Mouse (Mus musculus) embryonic facial prominence, embryonic 13.5 days (tissue): ENCODE data around the gene Myh9. TPM values are rescaled to one million over a fixed set of nuclear protein-coding genes. Genes with fewer than 3 reads are reported as not detected.
"Not testable (repeated sequence)": the region's sequence is repeated elsewhere in the genome, so short reads cannot be mapped to it uniquely, and the experiment has no call there.

ENCODE experiments used
- ATAC-seq: fragments of 200-750 bp; cut with Nextera tagmentation; 2 replicates; pipeline ENCODE4 v1.8.0; 2017; ENCODE audit warnings: low read depth; ENCODE audit not compliant: insufficient number of reproducible peaks, insufficient read depth, low FRiP score, low TSS enrichment
- H3K27ac ChIP-seq: fragments of 300-500 bp; sonication (generic); 2 replicates; pipeline ENCODE4 v1.5.1; 2015; ENCODE audit warnings: moderate library complexity, mild to moderate bottlenecking, inconsistent platforms
- H3K27me3 ChIP-seq: fragments of 300-500 bp; sonication (generic); 2 replicates; pipeline ENCODE4 v1.6.1; 2015; ENCODE audit warnings: mild to moderate bottlenecking, inconsistent platforms
- H3K36me3 ChIP-seq: fragments of 300-500 bp; sonication (generic); 2 replicates; pipeline ENCODE4 v1.6.1; 2015; ENCODE audit warnings: mild to moderate bottlenecking, inconsistent platforms
- H3K4me1 ChIP-seq: fragments of 300-500 bp; sonication (generic); 2 replicates; pipeline ENCODE4 v1.6.1; 2015; ENCODE audit warnings: inconsistent platforms
- H3K4me2 ChIP-seq: fragments of 300-500 bp; sonication (generic); 2 replicates; pipeline ENCODE4 v1.6.1; 2015; ENCODE audit warnings: moderate library complexity, mild to moderate bottlenecking, inconsistent platforms
- H3K4me3 ChIP-seq: fragments of 300-500 bp; sonication (generic); 2 replicates; pipeline ENCODE4 v1.5.1; 2015; ENCODE audit warnings: mild to moderate bottlenecking, inconsistent platforms
- H3K9ac ChIP-seq: fragments of 300-500 bp; sonication (generic); 2 replicates; pipeline ENCODE4 v1.6.1; 2015; ENCODE audit warnings: mild to moderate bottlenecking, inconsistent platforms
- H3K9me3 ChIP-seq: fragments of 300-500 bp; sonication (generic); 2 replicates; pipeline ENCODE4 v1.6.1; 2016; ENCODE audit warnings: inconsistent platforms
- WGBS: fragments of 180-500 bp; shearing (Covaris S2); methylation state at CpG from one replicate; pipeline ENCODE4 v1.1.7; 2015; ENCODE audit warnings: mixed read lengths; 5-methylcytosine and 5-hydroxymethylcytosine counted together
- polyA plus RNA-seq: library from polyadenylated mRNA; unstranded; fragments of >200 nt; fragmentation: Nextera tagmentation; extraction: Ambion mirVana; gene quantifications from 2 replicates; pipeline ENCODE4 v1.2.1, GENCODE M21; 2015

Myh9 gene
- polyA plus RNA-seq, 1 experiment from 2014 or later, result 36.2 TPM

- H3K4me3 ChIP-seq, H3K27ac ChIP-seq, H3K9ac ChIP-seq, H3K9me3 ChIP-seq, ATAC-seq, H3K36me3 ChIP-seq, H3K4me2 ChIP-seq, H3K27me3 ChIP-seq, H3K4me1 ChIP-seq: not testable (repeated sequence)
- 73% methylated on average over 8 of the region's 8 CpGs for WGBS
Observed at GRCm38 (mm10) chr15:77733380-77733779, 108.6 kb downstream of the Myh9 start.

GRCm38 (mm10) chr15:77732851-77733250, 109.1 kb downstream of the Myh9 start:
- H3K4me2 ChIP-seq, ATAC-seq: not testable (repeated sequence)

GRCm38 (mm10) chr15:77731605-77732004, 110.4 kb downstream of the Myh9 start:
- Histone ChIP-seq H3K27ac (no peak overlapping the region), H3K9ac (no peak overlapping the region), H3K4me3 (no peak overlapping the region), H3K9me3 (no peaks in the 10 kb centered on the region), H3K36me3 (no peaks in the 10 kb centered on the region), H3K27me3 (no peaks in the 10 kb centered on the region), H3K4me2 (no peak overlapping the region), H3K4me1 (no peaks in the 10 kb centered on the region)
- ATAC-seq, result no peak
- 83% methylated on average over 5 of the region's 5 CpGs for WGBS

More at GRCm38 (mm10) chr15:77732851-77733250, 109.1 kb downstream of the Myh9 start:
- H3K4me1 ChIP-seq, H3K27ac ChIP-seq, H3K4me3 ChIP-seq, H3K9ac ChIP-seq, H3K9me3 ChIP-seq, H3K27me3 ChIP-seq, H3K36me3 ChIP-seq: not testable (repeated sequence)
- 71% methylated on average over 10 of the region's 10 CpGs for WGBS

- WGBS, result no CpG with 5 or more reads among the region's 4 CpGs
- not testable (repeated sequence) for H3K9me3 ChIP-seq, H3K27me3 ChIP-seq, H3K9ac ChIP-seq, H3K36me3 ChIP-seq, H3K4me2 ChIP-seq, H3K4me3 ChIP-seq, ATAC-seq, H3K4me1 ChIP-seq, H3K27ac ChIP-seq
Observed at GRCm38 (mm10) chr15:77728739-77729138, 113.2 kb downstream of the Myh9 start, which contains the start of gene Apol9b. TSS of gene Apol9b (plus strand) at chr15:77729039.

GRCm38 (mm10) chr15:77727745-77728144, 114.2 kb downstream of the Myh9 start:
- not testable (repeated sequence) for ATAC-seq, H3K9ac ChIP-seq, H3K9me3 ChIP-seq, H3K36me3 ChIP-seq, H3K4me1 ChIP-seq, H3K4me2 ChIP-seq, H3K27ac ChIP-seq, H3K4me3 ChIP-seq, H3K27me3 ChIP-seq
- WGBS, result 81% methylated on average over 3 of the region's 3 CpGs

- WGBS, result 12% methylated on average over 3 of the region's 3 CpGs
- H3K36me3 ChIP-seq, H3K27me3 ChIP-seq, H3K4me2 ChIP-seq, ATAC-seq, H3K4me1 ChIP-seq, H3K27ac ChIP-seq, H3K4me3 ChIP-seq, H3K9me3 ChIP-seq, H3K9ac ChIP-seq: not testable (repeated sequence)
Observed at GRCm38 (mm10) chr15:77727139-77727538, 114.8 kb downstream of the Myh9 start.

- H3K9ac ChIP-seq, H3K27ac ChIP-seq, H3K9me3 ChIP-seq, H3K4me1 ChIP-seq, H3K4me3 ChIP-seq, H3K36me3 ChIP-seq, ATAC-seq, H3K27me3 ChIP-seq, H3K4me2 ChIP-seq: not testable (repeated sequence)
- 74% methylated on average over 6 of the region's 6 CpGs for WGBS
Observed at GRCm38 (mm10) chr15:77725393-77726020, 116.5 kb downstream of the Myh9 start.

GRCm38 (mm10) chr15:77724208-77724911, 117.6 kb downstream of the Myh9 start:
- not testable (repeated sequence) for H3K27ac ChIP-seq, H3K9me3 ChIP-seq, H3K4me2 ChIP-seq, H3K4me3 ChIP-seq, ATAC-seq, H3K36me3 ChIP-seq, H3K4me1 ChIP-seq, H3K27me3 ChIP-seq, H3K9ac ChIP-seq
- 23% methylated on average over 2 of the region's 10 CpGs for WGBS

- H3K27ac ChIP-seq, H3K4me1 ChIP-seq, H3K36me3 ChIP-seq, ATAC-seq, H3K4me2 ChIP-seq, H3K4me3 ChIP-seq, H3K27me3 ChIP-seq, H3K9me3 ChIP-seq, H3K9ac ChIP-seq: not testable (repeated sequence)
- WGBS, result no CpG with 5 or more reads among the region's 3 CpGs
Observed at GRCm38 (mm10) chr15:77721509-77721908, 120.5 kb downstream of the Myh9 start.

- H3K4me1 ChIP-seq, H3K9me3 ChIP-seq, ATAC-seq, H3K27me3 ChIP-seq, H3K4me2 ChIP-seq, H3K36me3 ChIP-seq, H3K4me3 ChIP-seq, H3K9ac ChIP-seq, H3K27ac ChIP-seq: not testable (repeated sequence)
- 83% methylated on average over 5 of the region's 6 CpGs for WGBS
Observed at GRCm38 (mm10) chr15:77718240-77718639, 123.7 kb downstream of the Myh9 start.
